Mouse (Mus musculus): ENCODE results near the gene Pcbp4. TPM values are rescaled to one million over a fixed set of nuclear protein-coding genes. Genes with fewer than 3 reads are reported as not detected.
A peak's percentile ranks its signal among the peaks of the same experiment; 100 is the strongest.

The Pcbp4 gene
- polyA plus RNA-seq, 1 experiment from 2014 or later: 300 TPM

DNA sequence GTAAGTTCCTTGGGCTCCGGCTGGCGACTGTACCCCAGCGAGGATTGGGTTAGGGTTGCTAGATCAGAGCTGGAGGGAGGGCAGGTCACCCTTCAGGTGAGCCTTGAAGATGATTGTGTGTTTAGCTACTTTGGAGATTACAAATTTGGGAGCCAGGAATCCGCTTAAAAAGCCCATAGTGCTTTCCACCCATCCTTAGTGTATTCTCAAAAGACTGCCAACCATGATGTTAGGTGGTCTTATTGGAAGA, 23.2 kb upstream of the Pcbp4 start:
- DNase-seq (ENCODE audit: low spot score): no peak
- 3% methylated on average over 4 of the region's 4 CpGs for WGBS
- ATAC-seq (replicated peaks; ENCODE audit: low FRiP score): no peak; the same call in none of the 2 replicates

DNA sequence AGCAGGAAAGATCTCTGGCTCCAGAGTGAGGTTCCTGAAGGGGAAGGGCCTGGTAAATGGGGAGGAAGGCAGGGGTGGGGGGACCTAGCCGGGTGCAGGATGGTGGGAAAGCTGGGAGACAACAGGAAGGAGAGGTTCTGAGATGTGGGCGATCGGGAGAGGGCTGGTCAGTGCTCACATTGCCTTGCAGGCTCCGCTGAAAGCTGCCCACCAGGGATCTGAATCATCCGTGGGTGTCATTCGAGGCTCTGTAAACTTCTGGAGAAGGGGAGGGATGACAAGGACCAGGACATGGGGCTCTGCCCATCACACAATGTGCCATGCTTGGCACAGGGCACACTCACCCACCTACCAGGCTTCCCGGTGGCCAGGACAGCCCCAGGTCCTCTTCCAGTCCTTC, 19.7 kb upstream of the Pcbp4 start:
- Histone ChIP-seq H3K27me3 (ENCODE audit: control insufficient read depth, insufficient read depth, low read length) (no peaks in the 10 kb centered on the region), H3K9me3 (ENCODE audit: control insufficient read depth, low read length) (no peaks in the 10 kb centered on the region), H3K36me3 (ENCODE audit: control insufficient read depth, insufficient read depth, low read length) (peaks cover 13% of the 10 kb centered on the region), H3K4me2 (ENCODE audit: low read depth, low read length, severe bottlenecking) (no peak overlapping the region), H3K4me1 (replicated peaks; ENCODE audit: control insufficient read depth, insufficient read depth, low read length) (peaks cover 11% of the 10 kb centered on the region), H3K9ac (ENCODE audit: low read length) (no peak overlapping the region), H3K4me3 (ENCODE audit: low read depth, low read length) (no peak overlapping the region), H3K27ac (ENCODE audit: low read depth, low read length) (no peak overlapping the region)
- no peak for ATAC-seq (replicated peaks; ENCODE audit: low FRiP score)
- WGBS: 80% methylated on average over 7 of the region's 7 CpGs
- no peak for DNase-seq (ENCODE audit: low spot score)

More for the DNA sequence above, 23.2 kb upstream of the Pcbp4 start:
- peak overlapping the region; percentile 84 for H3K4me2 ChIP-seq (ENCODE audit: low read depth, low read length, severe bottlenecking)
- H3K36me3 ChIP-seq (ENCODE audit: control insufficient read depth, insufficient read depth, low read length): peaks cover 13% of the 10 kb centered on the region
- peak overlapping the region; percentile 92 for H3K4me3 ChIP-seq (ENCODE audit: low read depth, low read length)
- no peaks in the 10 kb centered on the region for H3K9me3 ChIP-seq (ENCODE audit: control insufficient read depth, low read length)
- H3K27me3 ChIP-seq (ENCODE audit: control insufficient read depth, insufficient read depth, low read length): no peaks in the 10 kb centered on the region
- peak overlapping the region; percentile 92 for H3K27ac ChIP-seq (ENCODE audit: low read depth, low read length)
- H3K9ac ChIP-seq (ENCODE audit: low read length): peak overlapping the region; percentile 99
- H3K4me1 ChIP-seq (replicated peaks; ENCODE audit: control insufficient read depth, insufficient read depth, low read length): peaks cover 6% of the 10 kb centered on the region

GRCm38 (mm10) chr9:106436566-106436965, 16.5 kb upstream of the Pcbp4 start:
- no peaks in the 10 kb centered on the region for H3K27me3 ChIP-seq (ENCODE audit: control insufficient read depth, insufficient read depth, low read length)
- H3K27ac ChIP-seq (ENCODE audit: low read depth, low read length): no peak overlapping the region
- H3K36me3 ChIP-seq (ENCODE audit: control insufficient read depth, insufficient read depth, low read length): peaks cover 10% of the 10 kb centered on the region
- no peak overlapping the region for H3K9ac ChIP-seq (ENCODE audit: low read length)
- 0 out of 2 replicates have a peak overlapping the region, but pooled peaks have one; percentile 8 for H3K4me2 ChIP-seq (ENCODE audit: low read depth, low read length, severe bottlenecking)
- H3K4me1 ChIP-seq (replicated peaks; ENCODE audit: control insufficient read depth, insufficient read depth, low read length): peaks cover 9% of the 10 kb centered on the region; the same call in 1 of the 2 replicates
- WGBS: 85% methylated on average over 9 of the region's 9 CpGs
- DNase-seq (ENCODE audit: low spot score): no peak
- H3K9me3 ChIP-seq (ENCODE audit: control insufficient read depth, low read length): no peaks in the 10 kb centered on the region
- H3K4me3 ChIP-seq (ENCODE audit: low read depth, low read length): no peak overlapping the region
- ATAC-seq (replicated peaks; ENCODE audit: low FRiP score): no peak

- Histone ChIP-seq H3K27ac (ENCODE audit: low read depth, low read length) (no peak overlapping the region), H3K4me1 (replicated peaks; ENCODE audit: control insufficient read depth, insufficient read depth, low read length) (peaks cover 6% of the 10 kb centered on the region; the same call in 1 of the 2 replicates), H3K4me3 (ENCODE audit: low read depth, low read length) (no peak overlapping the region), H3K27me3 (ENCODE audit: control insufficient read depth, insufficient read depth, low read length) (no peaks in the 10 kb centered on the region), H3K4me2 (ENCODE audit: low read depth, low read length, severe bottlenecking) (no peak overlapping the region), H3K9me3 (ENCODE audit: control insufficient read depth, low read length) (no peaks in the 10 kb centered on the region), H3K36me3 (ENCODE audit: control insufficient read depth, insufficient read depth, low read length) (no peaks in the 10 kb centered on the region), H3K9ac (ENCODE audit: low read length) (no peak overlapping the region)
- ATAC-seq (replicated peaks; ENCODE audit: low FRiP score) (no peak), DNase-seq (ENCODE audit: low spot score) (peak; percentile 38)
- WGBS: 72% methylated on average over 5 of the region's 5 CpGs
Observed at GRCm38 (mm10) chr9:106442680-106443079, 10.4 kb upstream of the Pcbp4 start.

GRCm38 (mm10) chr9:106444836-106445235, 8.3 kb upstream of the Pcbp4 start:
- H3K27me3 ChIP-seq (ENCODE audit: control insufficient read depth, insufficient read depth, low read length): no peaks in the 10 kb centered on the region
- peak; percentile 41 for DNase-seq (ENCODE audit: low spot score)
- no peak overlapping the region for H3K4me2 ChIP-seq (ENCODE audit: low read depth, low read length, severe bottlenecking)
- no peak overlapping the region for H3K27ac ChIP-seq (ENCODE audit: low read depth, low read length)
- no peaks in the 10 kb centered on the region for H3K9me3 ChIP-seq (ENCODE audit: control insufficient read depth, low read length)
- H3K9ac ChIP-seq (ENCODE audit: low read length): no peak overlapping the region
- peaks cover 11% of the 10 kb centered on the region; the same call in 1 of the 2 replicates for H3K4me1 ChIP-seq (replicated peaks; ENCODE audit: control insufficient read depth, insufficient read depth, low read length)
- 85% methylated on average over 4 of the region's 4 CpGs for WGBS
- no peaks in the 10 kb centered on the region for H3K36me3 ChIP-seq (ENCODE audit: control insufficient read depth, insufficient read depth, low read length)
- no peak overlapping the region for H3K4me3 ChIP-seq (ENCODE audit: low read depth, low read length)
- ATAC-seq (replicated peaks; ENCODE audit: low FRiP score): no peak

DNA sequence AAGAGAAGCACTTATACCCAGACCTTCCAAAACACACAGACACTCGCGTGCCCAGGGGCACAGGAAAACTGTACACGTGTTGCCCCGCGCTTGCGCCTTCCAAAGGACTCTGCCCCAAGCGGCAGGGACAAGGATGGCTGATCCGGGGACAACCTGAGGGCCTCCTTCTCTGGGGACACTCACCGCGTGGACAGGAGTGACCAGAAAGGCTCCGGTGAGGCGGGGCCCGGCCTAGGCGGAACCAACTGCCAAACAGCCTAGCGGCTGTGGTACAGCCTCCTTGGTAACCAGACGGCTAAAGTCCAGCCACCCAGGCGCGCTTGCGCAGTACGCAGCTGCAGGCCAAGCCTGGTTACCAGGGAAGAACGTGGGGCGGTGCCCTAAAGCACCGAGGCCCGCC, 5.7 kb upstream of the Pcbp4 start, which contains the start of the genes Abhd14b and Abhd14a:
Gene Abhd14b, plus strand, starts transcription at position 112 of the 400 bp plus-strand sequence.
Gene Abhd14a, minus strand, starts transcription at position 331 of the 400 bp plus-strand sequence.
- Histone ChIP-seq H3K36me3 (ENCODE audit: control insufficient read depth, insufficient read depth, low read length) (no peaks in the 10 kb centered on the region), H3K4me1 (replicated peaks; ENCODE audit: control insufficient read depth, insufficient read depth, low read length) (peaks cover 19% of the 10 kb centered on the region), H3K9me3 (ENCODE audit: control insufficient read depth, low read length) (no peaks in the 10 kb centered on the region), H3K9ac (ENCODE audit: low read length) (peak within 1 kb of the TSS; percentile 54), H3K27me3 (ENCODE audit: control insufficient read depth, insufficient read depth, low read length) (no peaks in the 10 kb centered on the region), H3K4me3 (ENCODE audit: low read depth, low read length) (peak within 1 kb of the TSS; percentile 37), H3K4me2 (ENCODE audit: low read depth, low read length, severe bottlenecking) (peak within 1 kb of the TSS; percentile 61), H3K27ac (ENCODE audit: low read depth, low read length) (no peak within 1 kb of the TSS; the same call in 1 of the 2 replicates)
- WGBS: 0% methylated on average over 24 of the region's 24 CpGs
- DNase-seq (ENCODE audit: low spot score) (peak; percentile 95), ATAC-seq (replicated peaks; ENCODE audit: low FRiP score) (peak; percentile 80)

DNA sequence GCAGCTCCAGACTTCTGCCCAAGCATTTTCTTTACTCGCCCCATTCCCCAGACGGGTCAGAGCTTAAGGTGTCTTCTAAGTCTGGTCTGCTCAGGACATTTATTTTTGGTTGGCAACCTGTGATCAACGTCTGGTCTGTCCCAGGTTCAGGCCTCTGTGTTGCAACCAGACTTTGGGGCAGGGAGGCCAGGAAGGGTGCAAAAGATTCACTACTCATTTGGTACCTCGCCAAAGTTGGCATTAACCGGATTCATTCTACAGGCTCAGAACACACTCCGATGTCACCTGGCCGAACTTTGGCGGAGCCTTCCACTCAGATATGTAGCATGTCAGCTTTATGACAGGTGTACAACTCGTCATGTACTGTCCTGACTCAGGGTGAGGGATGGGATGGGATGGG, 5.1 kb upstream of the Pcbp4 start:
- Histone ChIP-seq H3K9me3 (ENCODE audit: control insufficient read depth, low read length) (no peaks in the 10 kb centered on the region), H3K4me3 (ENCODE audit: low read depth, low read length) (peak overlapping the region; percentile 37; the same call in 1 of the 2 replicates), H3K4me1 (replicated peaks; ENCODE audit: control insufficient read depth, insufficient read depth, low read length) (peaks cover 25% of the 10 kb centered on the region), H3K36me3 (ENCODE audit: control insufficient read depth, insufficient read depth, low read length) (no peaks in the 10 kb centered on the region), H3K9ac (ENCODE audit: low read length) (no peak overlapping the region; the same call in 1 of the 2 replicates), H3K27me3 (ENCODE audit: control insufficient read depth, insufficient read depth, low read length) (no peaks in the 10 kb centered on the region), H3K4me2 (ENCODE audit: low read depth, low read length, severe bottlenecking) (peak overlapping the region; percentile 61), H3K27ac (ENCODE audit: low read depth, low read length) (no peak overlapping the region)
- DNase-seq (ENCODE audit: low spot score): no peak
- ATAC-seq (replicated peaks; ENCODE audit: low FRiP score): no peak; the same call in 1 of the 2 replicates
- WGBS: 40% methylated on average over 9 of the region's 9 CpGs

GRCm38 (mm10) chr9:106448498-106449031, 4.5 kb upstream of the Pcbp4 start:
- Histone ChIP-seq H3K9me3 (ENCODE audit: control insufficient read depth, low read length) (no peaks in the 10 kb centered on the region), H3K4me3 (ENCODE audit: low read depth, low read length) (peak overlapping the region; percentile 29), H3K4me2 (ENCODE audit: low read depth, low read length, severe bottlenecking) (peak overlapping the region; percentile 61), H3K36me3 (ENCODE audit: control insufficient read depth, insufficient read depth, low read length) (no peaks in the 10 kb centered on the region), H3K9ac (ENCODE audit: low read length) (peak overlapping the region; percentile 54), H3K27me3 (ENCODE audit: control insufficient read depth, insufficient read depth, low read length) (no peaks in the 10 kb centered on the region), H3K27ac (ENCODE audit: low read depth, low read length) (no peak overlapping the region), H3K4me1 (replicated peaks; ENCODE audit: control insufficient read depth, insufficient read depth, low read length) (peaks cover 27% of the 10 kb centered on the region)
- WGBS: 2% methylated on average over 23 of the region's 23 CpGs
- DNase-seq (ENCODE audit: low spot score): peak; percentile 77
- ATAC-seq (replicated peaks; ENCODE audit: low FRiP score): peak; percentile 33

DNA sequence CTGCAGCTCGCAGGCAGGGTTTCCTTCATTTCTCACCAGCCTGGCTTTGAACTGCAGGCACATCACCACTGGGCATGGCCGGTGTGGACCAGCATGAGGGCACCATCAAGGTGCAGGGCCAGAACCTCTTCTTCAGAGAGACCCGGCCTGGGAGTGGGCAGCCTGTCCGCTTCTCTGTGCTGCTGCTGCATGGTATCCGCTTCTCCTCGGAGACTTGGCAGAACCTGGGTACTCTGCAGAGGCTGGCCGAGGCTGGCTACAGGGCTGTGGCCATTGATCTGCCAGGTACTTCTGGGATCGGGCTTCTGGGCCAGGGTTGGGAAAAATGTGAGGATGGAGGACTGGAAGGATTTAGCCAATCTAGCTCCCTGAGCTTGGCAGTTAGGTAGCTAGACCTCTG, 3.1 kb upstream of the Pcbp4 start:
- Histone ChIP-seq H3K36me3 (ENCODE audit: control insufficient read depth, insufficient read depth, low read length) (no peaks in the 10 kb centered on the region), H3K4me1 (replicated peaks; ENCODE audit: control insufficient read depth, insufficient read depth, low read length) (peaks cover 27% of the 10 kb centered on the region), H3K9me3 (ENCODE audit: control insufficient read depth, low read length) (no peaks in the 10 kb centered on the region), H3K9ac (ENCODE audit: low read length) (no peak overlapping the region), H3K27ac (ENCODE audit: low read depth, low read length) (no peak overlapping the region), H3K4me2 (ENCODE audit: low read depth, low read length, severe bottlenecking) (no peak overlapping the region), H3K27me3 (ENCODE audit: control insufficient read depth, insufficient read depth, low read length) (no peaks in the 10 kb centered on the region), H3K4me3 (ENCODE audit: low read depth, low read length) (no peak overlapping the region)
- WGBS: 92% methylated on average over 8 of the region's 8 CpGs
- no peak for ATAC-seq (replicated peaks; ENCODE audit: low FRiP score)
- DNase-seq (ENCODE audit: low spot score): no peak

All from forebrain, embryonic 11.5 days (tissue).